Mouse (Mus musculus): ENCODE results near the gene 6820408C15Rik. TPM values are rescaled to one million over a fixed set of nuclear protein-coding genes. Genes with fewer than 3 reads are reported as not detected.

6820408C15Rik gene
- polyA plus RNA-seq, 1 experiment from 2014 or later: 0.31 TPM

DNA sequence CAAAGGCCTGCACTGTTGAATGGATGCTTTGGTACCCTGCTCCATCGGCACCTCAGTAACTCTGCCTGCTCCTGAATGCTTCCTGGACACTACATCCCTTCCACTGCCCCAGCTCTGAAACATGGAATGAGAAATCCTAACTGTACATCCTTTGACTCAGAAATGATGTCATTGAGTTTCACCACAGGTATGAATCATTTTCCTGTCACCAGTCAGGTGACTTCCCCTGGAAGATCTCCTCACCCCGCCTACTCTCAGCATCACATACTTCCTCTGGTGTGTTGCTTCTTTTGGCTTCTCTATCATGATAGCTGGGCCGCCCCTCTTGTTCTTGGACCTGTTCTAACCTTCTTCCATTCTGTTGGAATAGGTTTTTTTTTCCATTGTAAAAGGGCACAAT lies 65.5 kb downstream of the 6820408C15Rik start:
- Histone ChIP-seq H3K36me3 (no peaks in the 10 kb centered on the region), H3K4me1 (no peaks in the 10 kb centered on the region), H3K9ac (no peak overlapping the region), H3K9me3 (no peaks in the 10 kb centered on the region), H3K4me3 (no peak overlapping the region), H3K27me3 (no peaks in the 10 kb centered on the region), H3K27ac (no peak overlapping the region), H3K4me2 (replicated peaks) (no peak overlapping the region)
- ATAC-seq (ENCODE audit: insufficient number of reproducible peaks, insufficient read depth, low FRiP score, low TSS enrichment): no peak
- 83% methylated on average over 3 of the region's 3 CpGs for WGBS

DNA sequence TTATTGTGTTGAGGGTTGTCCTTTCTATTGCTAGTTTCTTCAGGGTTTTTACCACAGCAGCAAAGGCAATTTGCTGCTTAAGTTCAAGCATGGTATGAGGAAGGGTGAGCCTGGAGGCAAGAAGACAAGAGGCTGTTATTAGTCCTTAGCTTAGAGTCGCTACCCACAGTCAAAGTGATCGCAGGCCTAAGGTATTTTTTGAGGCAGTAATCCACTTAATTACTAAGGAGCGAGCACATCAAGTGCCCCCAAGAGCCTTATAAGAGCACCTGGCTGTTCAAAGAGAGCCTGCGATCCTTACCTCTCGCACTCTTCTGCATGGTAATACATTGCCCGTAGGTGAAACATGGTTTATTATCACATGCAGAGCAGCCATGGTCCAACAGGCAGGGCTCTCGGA lies 66.3 kb downstream of the 6820408C15Rik start:
- 80% methylated on average over 7 of the region's 7 CpGs for WGBS
- H3K27ac ChIP-seq: no peak overlapping the region
- no peaks in the 10 kb centered on the region for H3K9me3 ChIP-seq
- ATAC-seq (ENCODE audit: insufficient number of reproducible peaks, insufficient read depth, low FRiP score, low TSS enrichment): no peak
- H3K36me3 ChIP-seq: no peaks in the 10 kb centered on the region
- H3K9ac ChIP-seq: no peak overlapping the region
- no peak overlapping the region for H3K4me3 ChIP-seq
- no peaks in the 10 kb centered on the region for H3K27me3 ChIP-seq
- no peak overlapping the region for H3K4me2 ChIP-seq (replicated peaks)
- H3K4me1 ChIP-seq: no peaks in the 10 kb centered on the region

DNA sequence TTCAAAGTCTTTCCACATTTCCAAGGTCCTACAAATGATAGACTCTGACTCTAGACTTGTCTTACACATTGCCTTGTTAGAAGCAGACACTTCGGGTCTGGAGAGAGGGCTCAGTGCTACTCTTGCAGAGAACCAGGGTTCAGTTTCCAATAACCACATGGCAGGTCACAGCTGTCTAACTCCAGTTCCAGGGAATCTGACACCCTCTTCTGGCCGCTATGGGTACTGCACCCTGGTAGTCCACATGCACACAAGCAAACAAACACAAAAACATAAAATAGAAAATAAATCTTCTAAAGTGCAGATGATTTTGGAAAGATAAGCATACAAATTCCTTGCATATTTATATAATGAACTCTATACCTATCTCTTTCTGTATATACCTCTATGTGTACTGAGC lies 71.6 kb downstream of the 6820408C15Rik start:
- Histone ChIP-seq H3K4me3 (no peak overlapping the region), H3K27me3 (no peaks in the 10 kb centered on the region), H3K9me3 (no peaks in the 10 kb centered on the region), H3K27ac (no peak overlapping the region), H3K4me1 (no peaks in the 10 kb centered on the region), H3K4me2 (replicated peaks) (no peak overlapping the region), H3K9ac (no peak overlapping the region), H3K36me3 (no peaks in the 10 kb centered on the region)
- no peak for ATAC-seq (ENCODE audit: insufficient number of reproducible peaks, insufficient read depth, low FRiP score, low TSS enrichment)
- WGBS: 76% methylated on average over 2 of the region's 2 CpGs

DNA sequence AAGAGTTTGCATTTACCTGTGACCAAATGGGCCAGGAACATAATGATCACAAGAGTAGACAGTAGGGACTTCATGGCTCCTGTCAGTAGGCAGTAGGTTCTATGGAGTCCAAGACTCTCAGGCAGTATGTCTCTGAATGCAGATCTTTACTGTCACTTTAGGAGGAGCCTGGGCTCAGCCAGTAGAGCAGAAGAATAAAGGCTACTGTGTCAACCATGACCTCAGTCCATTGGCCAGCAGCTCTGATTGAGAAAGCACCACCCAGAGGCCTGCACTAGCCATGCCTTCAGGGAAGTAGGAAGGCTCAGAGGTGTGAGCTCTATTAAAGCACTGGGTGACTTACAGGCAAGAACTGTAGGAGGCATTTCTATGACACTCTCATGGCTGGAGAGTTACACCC lies 74.7 kb downstream of the 6820408C15Rik start, which contains the start of gene Defb22:
Gene Defb22 (minus strand): TSS at position 101 of the 400 bp plus-strand sequence.
- H3K27me3 ChIP-seq: no peaks in the 10 kb centered on the region

DNA sequence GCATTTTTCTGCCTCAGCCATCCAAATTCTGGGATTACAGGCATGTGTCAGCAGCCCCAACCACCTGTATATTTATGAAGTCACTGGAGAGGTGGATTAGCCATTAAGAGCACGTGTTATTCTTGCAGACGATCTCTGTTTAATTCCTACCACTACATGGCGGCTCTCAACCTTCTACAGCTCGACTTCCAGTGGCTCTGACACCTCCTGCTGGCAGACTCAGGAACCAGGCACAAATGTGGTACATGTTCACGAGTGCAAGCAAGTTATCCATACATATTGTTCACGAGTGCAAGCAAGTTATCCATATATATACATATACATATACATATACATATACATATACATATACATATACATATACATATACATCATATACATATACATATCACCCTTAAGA lies 77.8 kb downstream of the 6820408C15Rik start:
- WGBS: 68% methylated on average over 6 of the region's 6 CpGs
- no peak for ATAC-seq (ENCODE audit: insufficient number of reproducible peaks, insufficient read depth, low FRiP score, low TSS enrichment)
- Histone ChIP-seq H3K4me3 (no peak overlapping the region), H3K36me3 (no peaks in the 10 kb centered on the region), H3K4me2 (replicated peaks) (no peak overlapping the region), H3K4me1 (no peaks in the 10 kb centered on the region), H3K27ac (no peak overlapping the region), H3K9me3 (no peaks in the 10 kb centered on the region), H3K9ac (no peak overlapping the region), H3K27me3 (no peaks in the 10 kb centered on the region)

More for the DNA sequence above, 74.7 kb downstream of the 6820408C15Rik start, which contains the start of gene Defb22:
- H3K4me3 ChIP-seq: no peak within 1 kb of the TSS
- no peak within 1 kb of the TSS for H3K27ac ChIP-seq
- H3K36me3 ChIP-seq: no peaks in the 10 kb centered on the region
- H3K9me3 ChIP-seq: no peaks in the 10 kb centered on the region
- no peak within 1 kb of the TSS for H3K9ac ChIP-seq
- no peak for ATAC-seq (ENCODE audit: insufficient number of reproducible peaks, insufficient read depth, low FRiP score, low TSS enrichment)
- no peak within 1 kb of the TSS for H3K4me2 ChIP-seq (replicated peaks)
- H3K4me1 ChIP-seq: no peaks in the 10 kb centered on the region

Other genes with a start within 250 kb of the 6820408C15Rik start
- 86.5 and 94.9 TPM in 2 replicates for gene Csnk2a1, start 188.7 kb upstream of the 6820408C15Rik start, polyA plus RNA-seq (2016; fragmentation: Nextera tagmentation; extraction: Ambion mirVana)
- 46.2 and 48.1 TPM in 2 replicates for gene Tbc1d20, start 121.8 kb upstream of the 6820408C15Rik start, polyA plus RNA-seq (2016; fragmentation: Nextera tagmentation; extraction: Ambion mirVana)
- gene Rbck1, start 82.9 kb upstream of the 6820408C15Rik start, polyA plus RNA-seq (2016; fragmentation: Nextera tagmentation; extraction: Ambion mirVana): 86.0 and 87.1 TPM in 2 replicates
- gene Trib3, start 71.6 kb upstream of the 6820408C15Rik start, polyA plus RNA-seq (2016; fragmentation: Nextera tagmentation; extraction: Ambion mirVana): 3.5 and 3.7 TPM in 2 replicates
- 4.3 and 4.9 TPM in 2 replicates for gene Nrsn2, start 38.9 kb upstream of the 6820408C15Rik start, polyA plus RNA-seq (2016; fragmentation: Nextera tagmentation; extraction: Ambion mirVana)
- 16.9 and 18.1 TPM in 2 replicates for gene Sox12, start 17.5 kb upstream of the 6820408C15Rik start, polyA plus RNA-seq (2016; fragmentation: Nextera tagmentation; extraction: Ambion mirVana)
- gene Zcchc3, start 560 bp upstream of the 6820408C15Rik start, polyA plus RNA-seq (2016; fragmentation: Nextera tagmentation; extraction: Ambion mirVana): 71.0 and 73.6 TPM in 2 replicates
- gene Defb23, start 49.0 kb downstream of the 6820408C15Rik start, polyA plus RNA-seq (2016; fragmentation: Nextera tagmentation; extraction: Ambion mirVana): not detected in 2 replicates
- not detected in 2 replicates for gene Defb20, start 61.5 kb downstream of the 6820408C15Rik start, polyA plus RNA-seq (2016; fragmentation: Nextera tagmentation; extraction: Ambion mirVana)
- gene Defb22, start 74.6 kb downstream of the 6820408C15Rik start, polyA plus RNA-seq (2016; fragmentation: Nextera tagmentation; extraction: Ambion mirVana): not detected in 2 replicates
- gene Defb26, start 96.1 kb downstream of the 6820408C15Rik start, polyA plus RNA-seq (2016; fragmentation: Nextera tagmentation; extraction: Ambion mirVana): not detected in 2 replicates
- gene Defb28, start 102.7 kb downstream of the 6820408C15Rik start, polyA plus RNA-seq (2016; fragmentation: Nextera tagmentation; extraction: Ambion mirVana): not detected in 2 replicates
- not detected in 2 replicates for gene Defb29, start 124.5 kb downstream of the 6820408C15Rik start, polyA plus RNA-seq (2016; fragmentation: Nextera tagmentation; extraction: Ambion mirVana)
- gene Gm17416, start 153.8 kb downstream of the 6820408C15Rik start, polyA plus RNA-seq (2016; fragmentation: Nextera tagmentation; extraction: Ambion mirVana): not detected in 2 replicates
- gene Defb21, start 157.2 kb downstream of the 6820408C15Rik start, polyA plus RNA-seq (2016; fragmentation: Nextera tagmentation; extraction: Ambion mirVana): not detected in 2 replicates
- gene Defb19, start 164.7 kb downstream of the 6820408C15Rik start, polyA plus RNA-seq (2016; fragmentation: Nextera tagmentation; extraction: Ambion mirVana): not detected in 2 replicates
- not detected in 2 replicates for gene Defb45, start 183.8 kb downstream of the 6820408C15Rik start, polyA plus RNA-seq (2016; fragmentation: Nextera tagmentation; extraction: Ambion mirVana)
- not detected in 2 replicates for gene Defb36, start 188.7 kb downstream of the 6820408C15Rik start, polyA plus RNA-seq (2016; fragmentation: Nextera tagmentation; extraction: Ambion mirVana)
- not detected in 2 replicates for gene Defb25, start 207.5 kb downstream of the 6820408C15Rik start, polyA plus RNA-seq (2016; fragmentation: Nextera tagmentation; extraction: Ambion mirVana)
- gene Rem1, start 211.4 kb downstream of the 6820408C15Rik start, polyA plus RNA-seq (2016; fragmentation: Nextera tagmentation; extraction: Ambion mirVana): 1.1 and 1.6 TPM in 2 replicates

Measured in embryonic facial prominence, embryonic 12.5 days (tissue).